Mouse (Mus musculus): ENCODE data around the gene Nthl1. TPM values are rescaled to one million over a fixed set of nuclear protein-coding genes. Genes with fewer than 3 reads are reported as not detected.
A peak's percentile ranks its signal among the peaks of the same experiment; 100 is the strongest.

Gene Nthl1
- 23.7 and 25.0 TPM in 2 replicates for polyA plus RNA-seq (2015; fragmentation: Nextera tagmentation; extraction: Ambion mirVana)

DNA sequence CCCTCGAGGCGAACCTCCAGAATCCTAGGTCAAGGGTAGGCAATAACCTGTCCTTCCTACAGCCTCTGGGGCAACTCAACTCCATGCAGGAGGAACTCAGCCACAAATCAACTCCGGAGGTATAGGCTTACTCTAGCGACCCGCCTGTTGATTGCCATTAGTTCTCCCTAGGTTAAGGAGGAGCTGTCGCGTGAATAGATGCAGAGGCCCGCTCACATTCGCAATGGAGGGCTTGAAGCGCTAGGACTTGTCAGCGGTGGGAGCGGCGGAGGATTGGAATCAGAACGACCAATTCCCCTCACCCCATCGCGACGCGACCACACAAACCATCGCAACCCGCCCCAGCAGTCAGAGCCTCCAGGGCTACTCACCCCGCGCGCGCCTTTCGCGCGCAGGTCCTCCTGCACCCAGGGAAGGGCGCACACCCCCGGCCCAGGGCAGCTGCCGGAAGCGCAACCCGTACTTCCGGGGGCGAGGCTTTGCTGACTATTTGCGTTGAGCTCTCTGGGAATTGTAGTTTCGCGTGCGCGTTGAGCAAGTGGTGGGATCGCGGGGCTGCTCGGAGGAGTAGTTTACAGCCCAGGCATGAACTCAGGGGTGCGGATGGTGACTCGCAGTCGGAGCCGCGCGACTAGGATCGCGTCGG is at the start of gene Nthl1, which contains the start of gene Tsc2:
Gene Nthl1 (plus strand): TSS at position 514 of the 646 bp plus-strand sequence.
Gene Tsc2 (minus strand): TSS at position 464 of the 646 bp plus-strand sequence.
- H3K4me3 ChIP-seq, result peak within 1 kb of the TSS; percentile 71
- H3K36me3 ChIP-seq, result peaks cover 38% of the 10 kb centered on the region
- WGBS, result 2% methylated on average over 51 of the region's 51 CpGs

DNA sequence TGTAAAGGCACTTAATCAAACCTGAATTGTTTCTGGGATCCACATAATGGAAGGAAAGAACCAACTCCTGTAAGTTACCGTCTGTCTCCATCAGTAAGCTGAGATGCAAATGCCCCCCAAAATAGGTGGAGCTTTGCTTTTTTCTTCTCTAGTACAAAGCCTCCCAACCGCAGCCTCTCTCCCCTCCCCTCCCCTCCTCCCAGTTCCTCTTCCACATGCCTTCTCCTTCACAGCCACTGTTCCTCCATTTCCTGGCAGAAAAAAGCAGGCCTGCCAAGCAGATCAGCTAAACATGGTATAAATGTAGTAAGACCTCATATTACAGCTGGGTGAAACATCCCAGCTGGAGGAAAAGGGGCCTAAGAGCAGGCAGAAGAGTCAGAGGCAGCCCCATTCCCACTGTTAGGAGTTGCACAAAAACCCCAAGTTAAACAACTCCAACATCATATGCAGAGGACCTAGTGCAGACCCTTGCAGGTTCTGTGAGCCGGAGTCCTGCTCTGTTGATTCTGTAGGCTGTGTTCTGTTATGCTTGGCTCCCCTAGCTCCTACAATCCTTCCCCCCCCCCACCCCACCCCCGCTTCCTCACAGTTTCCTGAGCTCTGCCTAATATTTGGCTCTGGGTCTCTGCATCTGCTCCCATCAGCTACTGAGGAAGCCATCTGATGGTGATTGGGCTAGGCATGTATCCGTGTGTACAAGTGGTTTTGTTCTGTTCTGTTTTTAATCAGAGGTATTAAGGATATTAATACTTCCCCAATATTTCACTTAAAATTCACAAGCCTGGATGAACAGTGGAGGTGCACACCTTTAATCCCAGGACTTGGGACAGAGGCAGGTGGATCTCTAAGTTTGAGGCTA is 48.6 kb upstream of the Nthl1 start:
- H3K4me2 ChIP-seq (replicated peaks), result no peak overlapping the region
- H3K36me3 ChIP-seq, result peaks cover 93% of the 10 kb centered on the region
- H3K4me1 ChIP-seq, result no peaks in the 10 kb centered on the region
- no peaks in the 10 kb centered on the region for H3K27me3 ChIP-seq
- ATAC-seq (ENCODE audit: low FRiP score, low read depth), result no peak
- H3K27ac ChIP-seq, result no peak overlapping the region
- no peak overlapping the region for H3K9ac ChIP-seq
- WGBS, result 67% methylated on average over 5 of the region's 5 CpGs
- no peak overlapping the region for H3K4me3 ChIP-seq
- H3K9me3 ChIP-seq, result no peaks in the 10 kb centered on the region

More for the DNA sequence above, at the start of gene Nthl1, which contains the start of gene Tsc2:
- peaks cover 18% of the 10 kb centered on the region for H3K4me1 ChIP-seq
- peak; percentile 92 for ATAC-seq (ENCODE audit: low FRiP score, low read depth)
- no peaks in the 10 kb centered on the region for H3K27me3 ChIP-seq
- H3K9me3 ChIP-seq, result no peaks in the 10 kb centered on the region
- peak within 1 kb of the TSS; percentile 79 for H3K4me2 ChIP-seq (replicated peaks)
- H3K27ac ChIP-seq, result peak within 1 kb of the TSS; percentile 90
- H3K9ac ChIP-seq, result peak within 1 kb of the TSS; percentile 84

DNA sequence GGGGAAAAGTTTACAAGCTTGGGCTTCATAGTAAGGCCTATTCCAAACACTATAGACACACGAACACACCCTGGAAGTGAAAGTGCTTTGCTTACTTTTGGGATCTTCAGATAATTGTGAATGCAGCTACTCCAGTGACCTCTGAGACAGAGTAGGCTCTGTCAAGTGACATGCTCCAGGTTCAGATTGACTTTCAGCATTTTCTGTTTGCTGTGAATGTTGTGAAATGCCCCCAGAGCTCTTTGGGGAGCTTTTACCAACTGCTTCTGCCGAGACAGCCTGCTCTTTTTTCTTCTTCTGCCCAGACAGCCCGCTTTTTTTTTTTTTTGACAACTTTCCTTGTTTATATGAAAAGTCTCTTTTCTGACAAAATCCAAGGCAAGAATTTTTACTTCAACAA is 48.0 kb upstream of the Nthl1 start:
- Histone ChIP-seq H3K27me3 (no peaks in the 10 kb centered on the region), H3K4me3 (no peak overlapping the region), H3K9me3 (no peaks in the 10 kb centered on the region), H3K4me2 (replicated peaks) (no peak overlapping the region), H3K27ac (no peak overlapping the region), H3K9ac (no peak overlapping the region), H3K4me1 (no peaks in the 10 kb centered on the region), H3K36me3 (peaks cover 91% of the 10 kb centered on the region)
- WGBS, result 81% methylated on average over 3 of the region's 3 CpGs
- ATAC-seq (ENCODE audit: low FRiP score, low read depth), result no peak

DNA sequence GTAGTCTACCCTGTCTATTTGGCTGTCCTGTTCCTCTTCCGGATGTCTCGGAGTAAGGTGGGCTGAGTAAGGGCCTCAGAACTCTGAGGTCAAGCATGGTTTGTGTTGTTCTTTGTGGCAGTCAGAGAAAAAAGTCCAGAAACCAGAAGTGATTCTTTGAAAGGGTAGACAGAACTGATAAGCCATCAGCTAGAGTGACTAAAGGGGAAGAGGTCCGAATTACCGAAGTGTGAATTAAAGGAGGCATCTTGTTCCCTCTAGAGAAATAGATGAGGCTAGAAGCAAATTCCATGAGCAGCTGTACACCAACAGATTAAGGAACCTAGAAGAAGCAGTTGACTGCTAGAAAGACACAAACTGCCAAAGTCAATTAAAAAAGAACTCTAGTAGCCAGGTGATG is 45.9 kb upstream of the Nthl1 start:
- H3K9ac ChIP-seq, result no peak overlapping the region
- H3K4me3 ChIP-seq, result no peak overlapping the region
- 95% methylated on average over 4 of the region's 4 CpGs for WGBS
- H3K9me3 ChIP-seq, result no peaks in the 10 kb centered on the region
- H3K4me2 ChIP-seq (replicated peaks), result no peak overlapping the region
- H3K4me1 ChIP-seq, result no peaks in the 10 kb centered on the region
- peaks cover 88% of the 10 kb centered on the region for H3K36me3 ChIP-seq
- H3K27ac ChIP-seq, result no peak overlapping the region
- H3K27me3 ChIP-seq, result no peaks in the 10 kb centered on the region
- ATAC-seq (ENCODE audit: low FRiP score, low read depth), result no peak

DNA sequence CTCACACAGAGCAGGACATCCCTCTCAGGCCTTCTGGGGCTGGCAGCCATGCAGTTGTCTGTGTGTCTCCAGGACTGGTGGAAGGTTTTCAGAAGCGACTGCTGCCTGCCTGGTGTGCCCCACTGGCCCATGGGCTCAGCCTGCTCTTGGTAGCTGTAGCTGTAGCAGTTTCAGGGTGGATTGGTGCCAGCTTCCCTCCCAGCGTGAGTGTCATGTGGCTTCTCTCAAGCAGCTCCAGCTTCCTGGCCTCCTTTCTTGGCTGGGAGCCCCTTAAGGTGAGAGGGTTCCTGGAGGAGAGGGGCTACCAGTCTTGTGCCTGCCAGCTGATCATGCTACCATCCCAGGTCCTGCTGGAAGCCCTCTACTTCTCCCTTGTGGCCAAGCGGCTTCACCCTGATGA is 41.5 kb upstream of the Nthl1 start:
- 90% methylated on average over 3 of the region's 3 CpGs for WGBS
- H3K4me2 ChIP-seq (replicated peaks), result no peak overlapping the region
- H3K9ac ChIP-seq, result no peak overlapping the region
- ATAC-seq (ENCODE audit: low FRiP score, low read depth), result no peak
- H3K4me3 ChIP-seq, result no peak overlapping the region
- peaks cover 92% of the 10 kb centered on the region for H3K36me3 ChIP-seq
- H3K9me3 ChIP-seq, result no peaks in the 10 kb centered on the region
- H3K27ac ChIP-seq, result no peak overlapping the region
- H3K4me1 ChIP-seq, result no peaks in the 10 kb centered on the region
- no peaks in the 10 kb centered on the region for H3K27me3 ChIP-seq

DNA sequence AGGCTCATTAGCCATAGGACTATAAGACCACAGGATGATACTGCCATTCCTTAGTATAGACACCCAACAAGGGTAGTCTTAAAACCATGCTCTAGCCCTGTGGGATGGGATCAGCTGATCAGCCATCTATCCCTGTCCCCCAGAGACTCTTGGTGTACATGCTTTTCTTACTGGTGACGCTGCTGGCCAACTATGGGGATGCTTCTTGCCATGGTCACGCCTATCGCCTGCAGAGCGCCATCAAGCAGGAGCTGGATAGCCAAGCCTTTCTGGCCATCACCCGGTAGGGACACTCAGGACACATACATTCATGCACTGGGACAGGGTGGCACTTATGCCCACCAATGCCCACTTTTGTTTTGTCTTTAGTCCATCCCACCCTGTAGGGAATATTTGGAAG is 40.8 kb upstream of the Nthl1 start:
- Histone ChIP-seq H3K4me2 (replicated peaks) (no peak overlapping the region), H3K9me3 (no peaks in the 10 kb centered on the region), H3K4me3 (no peak overlapping the region), H3K27ac (no peak overlapping the region), H3K9ac (no peak overlapping the region), H3K4me1 (no peaks in the 10 kb centered on the region), H3K27me3 (no peaks in the 10 kb centered on the region), H3K36me3 (peaks cover 92% of the 10 kb centered on the region)
- no peak for ATAC-seq (ENCODE audit: low FRiP score, low read depth)
- WGBS, result 97% methylated on average over 5 of the region's 5 CpGs

DNA sequence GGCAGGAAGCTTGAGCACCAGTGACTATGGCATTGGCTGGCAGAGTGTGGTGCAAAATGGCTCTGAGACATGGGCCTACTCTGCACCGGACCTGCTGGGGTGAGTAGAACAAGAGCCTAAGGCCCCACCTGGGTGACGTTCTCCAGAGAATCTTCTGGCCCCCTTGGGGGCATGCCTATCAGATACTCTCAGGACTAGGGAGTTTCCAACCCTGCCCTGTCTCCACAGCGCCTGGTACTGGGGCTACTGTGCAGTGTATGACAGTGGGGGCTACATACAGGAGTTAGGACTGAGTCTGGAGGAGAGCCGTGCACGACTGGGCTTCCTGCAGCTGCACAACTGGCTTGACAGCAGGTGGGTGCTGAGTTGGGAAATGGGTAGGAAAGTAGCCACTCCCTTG is 39.2 kb upstream of the Nthl1 start:
- Histone ChIP-seq H3K9me3 (no peaks in the 10 kb centered on the region), H3K9ac (no peak overlapping the region), H3K4me1 (no peaks in the 10 kb centered on the region), H3K4me2 (replicated peaks) (no peak overlapping the region), H3K27me3 (no peaks in the 10 kb centered on the region), H3K27ac (no peak overlapping the region), H3K4me3 (no peak overlapping the region), H3K36me3 (peaks cover 92% of the 10 kb centered on the region)
- ATAC-seq (ENCODE audit: low FRiP score, low read depth), result no peak
- WGBS, result 85% methylated on average over 5 of the region's 5 CpGs

DNA sequence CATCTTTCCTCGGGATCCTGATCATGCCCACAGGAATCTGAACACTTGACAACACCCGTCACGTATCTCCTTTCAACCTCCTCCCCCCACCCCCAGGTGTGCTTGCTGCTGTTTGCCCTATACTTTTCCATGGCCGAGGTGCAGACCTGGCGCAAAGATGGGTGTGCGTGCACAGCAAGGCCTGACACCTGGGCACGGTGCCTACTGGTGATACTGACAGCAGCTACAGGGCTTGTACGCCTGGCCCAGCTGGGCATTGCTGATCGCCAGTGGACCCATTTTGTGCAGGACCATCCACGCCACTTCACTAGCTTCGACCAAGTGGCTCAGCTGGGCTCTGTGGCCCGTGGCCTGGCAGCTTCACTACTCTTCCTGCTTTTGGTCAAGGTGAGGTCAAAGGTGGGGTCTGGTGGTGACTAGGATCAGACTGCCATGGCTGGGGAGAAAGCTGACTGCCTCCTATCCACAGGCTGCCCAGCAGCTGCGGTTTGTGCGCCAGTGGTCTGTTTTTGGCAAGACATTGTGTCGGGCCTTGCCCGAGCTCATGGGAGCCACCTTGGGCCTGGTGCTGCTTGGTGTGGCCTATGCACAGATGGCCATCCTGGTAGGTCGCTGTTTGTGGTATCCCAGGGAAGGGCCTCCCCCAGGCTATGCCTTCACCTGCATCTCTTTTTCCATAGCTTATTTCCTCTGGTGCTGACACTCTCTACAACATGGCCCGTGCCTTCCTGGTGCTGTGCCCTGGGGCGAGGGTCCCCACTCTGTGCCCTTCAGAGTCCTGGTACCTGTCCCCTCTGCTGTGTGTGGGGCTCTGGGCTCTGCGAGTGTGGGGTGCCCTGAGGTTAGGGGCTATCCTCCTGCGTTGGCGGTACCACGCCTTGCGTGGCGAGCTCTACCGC is 38.2 kb upstream of the Nthl1 start:
- WGBS, result 92% methylated on average over 26 of the region's 26 CpGs
- Histone ChIP-seq H3K4me3 (no peak overlapping the region), H3K27ac (no peak overlapping the region), H3K4me2 (replicated peaks) (no peak overlapping the region), H3K9ac (no peak overlapping the region), H3K9me3 (no peaks in the 10 kb centered on the region), H3K36me3 (peaks cover 97% of the 10 kb centered on the region), H3K27me3 (no peaks in the 10 kb centered on the region), H3K4me1 (no peaks in the 10 kb centered on the region)
- no peak for ATAC-seq (ENCODE audit: low FRiP score, low read depth)

DNA sequence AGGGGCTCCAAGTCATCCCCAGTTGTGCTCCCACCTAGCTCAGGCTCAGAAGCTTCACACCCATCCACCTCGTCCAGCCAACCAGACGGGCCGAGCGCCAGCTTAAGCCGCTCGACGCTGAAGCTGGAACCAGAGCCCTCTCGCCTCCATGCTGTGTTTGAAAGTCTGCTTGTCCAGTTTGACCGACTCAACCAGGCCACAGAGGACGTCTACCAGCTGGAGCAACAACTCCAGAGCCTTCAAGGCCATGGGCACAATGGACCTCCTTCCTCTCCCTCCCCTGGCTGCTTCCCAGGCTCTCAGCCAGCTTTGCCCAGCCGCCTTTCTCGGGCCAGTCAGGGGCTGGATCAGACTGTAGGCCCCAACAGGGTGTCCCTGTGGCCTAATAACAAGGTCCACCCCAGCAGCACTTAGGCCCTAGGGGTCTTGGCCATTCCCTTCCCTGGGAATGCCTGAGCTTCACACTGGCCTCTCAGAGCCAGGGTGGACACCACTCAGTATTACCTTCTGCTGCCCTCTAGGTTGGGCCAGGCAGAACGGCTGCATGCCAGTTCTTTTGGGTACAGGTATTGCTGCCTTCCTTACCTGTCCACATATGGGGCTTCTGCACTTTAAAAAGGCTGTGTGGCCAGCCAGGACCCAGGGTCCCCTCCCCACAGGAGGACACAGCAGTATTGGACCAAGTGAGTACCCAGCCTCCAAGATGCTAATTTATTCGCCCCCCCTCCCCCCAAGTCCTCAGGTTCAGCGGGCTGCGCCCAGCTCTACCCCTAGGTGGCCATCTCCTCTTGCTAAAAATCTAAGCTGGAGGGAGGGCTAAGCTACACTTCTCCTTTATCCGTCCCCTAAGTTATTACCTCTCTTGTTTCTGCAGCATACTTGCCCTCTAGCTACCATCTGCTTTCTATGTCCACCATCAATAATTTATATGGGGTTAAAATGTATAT is 37.1 kb upstream of the Nthl1 start:
- Histone ChIP-seq H3K4me2 (replicated peaks) (no peak overlapping the region), H3K4me3 (no peak overlapping the region), H3K27ac (no peak overlapping the region), H3K27me3 (no peaks in the 10 kb centered on the region), H3K36me3 (peaks cover 100% of the 10 kb centered on the region), H3K9me3 (no peaks in the 10 kb centered on the region), H3K4me1 (no peaks in the 10 kb centered on the region), H3K9ac (no peak overlapping the region)
- peak; percentile 33; the same call in 1 of the 2 replicates for ATAC-seq (ENCODE audit: low FRiP score, low read depth)
- WGBS, result 78% methylated on average over 17 of the region's 17 CpGs

DNA sequence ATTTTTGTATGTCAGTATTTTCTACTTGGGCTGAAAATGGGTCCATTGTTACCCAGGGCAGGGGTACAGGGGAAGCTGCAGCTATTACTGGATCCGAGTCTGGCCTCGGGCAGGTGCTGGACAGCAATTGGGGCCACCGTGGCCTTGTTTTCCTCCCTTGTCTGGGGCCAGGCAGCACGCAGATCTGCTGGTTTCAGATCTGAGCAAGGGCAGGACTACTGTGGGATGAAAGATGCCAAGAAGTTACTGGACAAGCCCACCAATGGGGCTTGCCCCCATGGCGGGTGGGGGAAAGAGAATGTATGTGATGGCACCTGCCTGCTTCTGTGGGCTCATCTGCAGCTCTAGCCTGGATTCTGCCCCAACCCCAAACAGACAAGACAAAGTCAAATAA is 36.4 kb upstream of the Nthl1 start:
- H3K36me3 ChIP-seq, result peaks cover 100% of the 10 kb centered on the region
- 80% methylated on average over 5 of the region's 5 CpGs for WGBS
- ATAC-seq (ENCODE audit: low FRiP score, low read depth), result no peak
- H3K27ac ChIP-seq, result no peak overlapping the region
- no peaks in the 10 kb centered on the region for H3K27me3 ChIP-seq
- no peak overlapping the region; the same call in 1 of the 2 replicates for H3K9ac ChIP-seq
- no peak overlapping the region for H3K4me2 ChIP-seq (replicated peaks)
- H3K9me3 ChIP-seq, result no peaks in the 10 kb centered on the region
- H3K4me1 ChIP-seq, result no peaks in the 10 kb centered on the region
- no peak overlapping the region for H3K4me3 ChIP-seq

Measured in limb, embryonic 13.5 days (tissue).